Mouse (Mus musculus) erythroblast, embryonic 14.5 days (primary cell): ENCODE results near the gene Ndufab1. TPM values are rescaled to one million over a fixed set of nuclear protein-coding genes. Genes with fewer than 3 reads are reported as not detected.
"Not testable (repeated sequence)": the region's sequence is repeated elsewhere in the genome, so short reads cannot be mapped to it uniquely, and the experiment has no call there.

Source experiments
- H3K27me3 ChIP-seq: 2 replicates; pipeline ENCODE4 v1.6.1; 2012; ENCODE audit warnings: inconsistent platforms; ENCODE audit not compliant: control insufficient read depth
- H3K36me3 ChIP-seq: 2 replicates; pipeline ENCODE4 v1.6.1; 2012; ENCODE audit warnings: mild to moderate bottlenecking, inconsistent platforms; ENCODE audit not compliant: control insufficient read depth
- H3K4me1 ChIP-seq: 2 replicates; pipeline ENCODE4 v1.6.1; 2012; ENCODE audit warnings: inconsistent platforms; ENCODE audit not compliant: control insufficient read depth
- H3K4me3 ChIP-seq: replicated peaks from 2 replicates; pipeline ENCODE3; 2012; ENCODE audit warnings: moderate library complexity, mild to moderate bottlenecking, inconsistent platforms
- H3K9me3 ChIP-seq: 2 replicates; pipeline ENCODE4 v1.6.1; 2012; ENCODE audit warnings: low read length, inconsistent platforms, mixed read lengths; ENCODE audit not compliant: control insufficient read depth
- GATA1 ChIP-seq: IDR thresholded peaks from 2 replicates; pipeline ENCODE4 v1.6.1; 2012; ENCODE audit warnings: low read length, inconsistent platforms, mixed read lengths
- TAL1 ChIP-seq: IDR thresholded peaks from 3 replicates; pipeline ENCODE4 v1.6.1; 2012; ENCODE audit warnings: low read length, inconsistent platforms, mixed read lengths
- polyA plus RNA-seq: library from polyadenylated mRNA; stranded (reverse); fragments of >175 nt; gene quantifications from 2 replicates; pipeline ENCODE4 v1.2.3, GENCODE M21; 2012

Gene Ndufab1
- polyA plus RNA-seq, 1 experiment = 110 TPM

GRCm38 (mm10) chr7:122123518-122123917 is 21.8 kb upstream of the Ndufab1 start:
- Histone ChIP-seq H3K36me3 (peaks cover 95% of the 10 kb centered on the region), H3K9me3 (no peaks in the 10 kb centered on the region), H3K4me1 (no peaks in the 10 kb centered on the region), H3K4me3 (no peak overlapping the region), H3K27me3 (no peaks in the 10 kb centered on the region)
- no peak for TF ChIP-seq GATA1
- no peak for TF ChIP-seq TAL1

GRCm38 (mm10) chr7:122108206-122108605 is 6.5 kb upstream of the Ndufab1 start:
- Histone ChIP-seq H3K36me3 (peaks cover 70% of the 10 kb centered on the region), H3K4me3 (no peak overlapping the region), H3K27me3 (no peaks in the 10 kb centered on the region), H3K4me1 (peaks cover 6% of the 10 kb centered on the region), H3K9me3 (no peaks in the 10 kb centered on the region)
- TF ChIP-seq TAL1 = no peak
- no peak for TF ChIP-seq GATA1

GRCm38 (mm10) chr7:122101014-122101746 is 506 bp downstream of the Ndufab1 start:
- H3K9me3 ChIP-seq, H3K27me3 ChIP-seq: not testable (repeated sequence)
- H3K4me3 ChIP-seq = peak overlapping the region; percentile 82
- H3K4me1 ChIP-seq = peaks cover 41% of the 10 kb centered on the region
- peaks cover 33% of the 10 kb centered on the region for H3K36me3 ChIP-seq

GRCm38 (mm10) chr7:122099222-122099621 is 2.5 kb downstream of the Ndufab1 start:
- TF ChIP-seq GATA1 = no peak
- no peak for TF ChIP-seq TAL1

GRCm38 (mm10) chr7:122098009-122098408 is 3.7 kb downstream of the Ndufab1 start:
- no peak for TF ChIP-seq TAL1
- no peak for TF ChIP-seq GATA1
- peaks cover 33% of the 10 kb centered on the region for H3K4me1 ChIP-seq
- H3K9me3 ChIP-seq = no peaks in the 10 kb centered on the region
- no peak overlapping the region for H3K4me3 ChIP-seq
- H3K27me3 ChIP-seq = no peaks in the 10 kb centered on the region
- H3K36me3 ChIP-seq = peaks cover 61% of the 10 kb centered on the region

More at GRCm38 (mm10) chr7:122099222-122099621, 2.5 kb downstream of the Ndufab1 start:
- H3K4me3 ChIP-seq = no peak overlapping the region
- peaks cover 41% of the 10 kb centered on the region for H3K4me1 ChIP-seq
- H3K36me3 ChIP-seq = peaks cover 50% of the 10 kb centered on the region
- no peaks in the 10 kb centered on the region for H3K9me3 ChIP-seq
- no peaks in the 10 kb centered on the region for H3K27me3 ChIP-seq

- no peaks in the 10 kb centered on the region for H3K27me3 ChIP-seq
- TF ChIP-seq TAL1 = no peak
- TF ChIP-seq GATA1 = no peak
- H3K36me3 ChIP-seq = peaks cover 93% of the 10 kb centered on the region
- peaks cover 10% of the 10 kb centered on the region for H3K4me1 ChIP-seq
- H3K4me3 ChIP-seq = no peak overlapping the region
- H3K9me3 ChIP-seq = no peaks in the 10 kb centered on the region
Observed at GRCm38 (mm10) chr7:122094564-122095330, 6.9 kb downstream of the Ndufab1 start.

GRCm38 (mm10) chr7:122087195-122087982 is 14.3 kb downstream of the Ndufab1 start:
- Histone ChIP-seq H3K27me3 (no peaks in the 10 kb centered on the region), H3K36me3 (peaks cover 82% of the 10 kb centered on the region), H3K4me3 (no peak overlapping the region), H3K9me3 (no peaks in the 10 kb centered on the region), H3K4me1 (no peaks in the 10 kb centered on the region)
- TF ChIP-seq TAL1 (no peak), GATA1 (no peak)

GRCm38 (mm10) chr7:122081071-122081470 is 20.6 kb downstream of the Ndufab1 start:
- H3K9me3 ChIP-seq = no peaks in the 10 kb centered on the region
- no peak for TF ChIP-seq GATA1
- H3K4me3 ChIP-seq = no peak overlapping the region
- H3K36me3 ChIP-seq = peaks cover 77% of the 10 kb centered on the region
- no peaks in the 10 kb centered on the region for H3K4me1 ChIP-seq
- H3K27me3 ChIP-seq = no peaks in the 10 kb centered on the region

DNA sequence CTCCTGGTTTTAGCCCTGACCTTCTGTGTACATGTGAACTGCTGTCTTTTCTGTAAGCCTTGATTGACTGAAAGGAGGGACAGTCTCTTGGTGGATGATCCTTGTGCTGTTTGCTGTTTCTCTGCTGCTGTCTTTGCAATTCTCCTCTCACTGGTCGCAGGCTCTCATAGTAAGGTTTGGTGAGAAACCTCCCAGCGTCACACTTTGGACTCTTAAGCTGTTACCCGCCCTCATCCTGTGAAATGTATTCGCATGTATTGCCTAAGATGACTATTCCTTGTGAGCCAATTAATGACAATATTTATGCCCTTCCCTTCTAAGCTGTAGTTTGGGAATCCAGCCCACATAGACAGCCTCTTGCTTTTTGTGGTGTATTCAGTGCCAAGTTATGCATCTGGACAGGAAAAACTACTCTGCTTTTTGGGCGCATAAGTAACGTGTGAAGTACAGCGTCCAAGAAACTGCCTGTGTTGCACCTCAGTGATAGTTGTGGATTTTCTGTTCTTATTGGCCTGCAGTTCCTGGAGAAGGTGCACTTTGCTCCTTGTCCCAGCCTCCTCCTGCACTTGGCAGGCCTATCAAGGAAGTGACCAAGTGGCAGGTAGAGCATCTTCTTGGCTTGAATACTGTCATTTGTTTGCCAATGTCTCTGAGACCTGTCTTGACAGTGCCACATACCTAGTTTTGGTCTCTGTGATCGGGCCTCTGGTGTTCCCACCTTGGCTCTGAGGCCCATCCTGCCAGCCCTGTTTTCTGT is 21.7 kb downstream of the Ndufab1 start:
- H3K27me3 ChIP-seq = no peaks in the 10 kb centered on the region
- H3K36me3 ChIP-seq = peaks cover 80% of the 10 kb centered on the region
- no peak for TF ChIP-seq TAL1
- H3K4me1 ChIP-seq = no peaks in the 10 kb centered on the region
- no peak overlapping the region for H3K4me3 ChIP-seq
- no peaks in the 10 kb centered on the region for H3K9me3 ChIP-seq
